Mouse (Mus musculus): ENCODE results near the gene Dst. TPM values are rescaled to one million over a fixed set of nuclear protein-coding genes. Genes with fewer than 3 reads are reported as not detected.
A peak's percentile ranks its signal among the peaks of the same experiment; 100 is the strongest.

The Dst gene
- polyA plus RNA-seq, 1 experiment from 2014 or later = 13.4 TPM

- H3K27ac ChIP-seq (ENCODE audit: low read length) = no peak overlapping the region
- H3K9me3 ChIP-seq (ENCODE audit: control insufficient read depth, low read length) = no peaks in the 10 kb centered on the region
- H3K4me1 ChIP-seq (replicated peaks; ENCODE audit: control insufficient read depth, insufficient read depth, low read length) = no peaks in the 10 kb centered on the region
- no peaks in the 10 kb centered on the region for H3K27me3 ChIP-seq (ENCODE audit: control insufficient read depth, insufficient read depth, low read depth, low read length)
- no peak for ATAC-seq (ENCODE audit: low read depth)
- H3K4me3 ChIP-seq (ENCODE audit: low read length) = no peak overlapping the region
- 70% methylated on average over 14 of the region's 14 CpGs for WGBS
- H3K4me2 ChIP-seq (ENCODE audit: low read depth, low read length) = no peak overlapping the region
- H3K9ac ChIP-seq (ENCODE audit: low read length) = no peak overlapping the region
- H3K36me3 ChIP-seq (ENCODE audit: control insufficient read depth, insufficient read depth, low read length) = no peaks in the 10 kb centered on the region
These were observed 281.3 kb downstream of the Dst start for GRCm38 (mm10) chr1:34189318-34189717.

GRCm38 (mm10) chr1:34189970-34190369 lies 281.9 kb downstream of the Dst start:
- Histone ChIP-seq H3K4me1 (replicated peaks; ENCODE audit: control insufficient read depth, insufficient read depth, low read length) (no peaks in the 10 kb centered on the region), H3K9ac (ENCODE audit: low read length) (no peak overlapping the region), H3K36me3 (ENCODE audit: control insufficient read depth, insufficient read depth, low read length) (no peaks in the 10 kb centered on the region), H3K27me3 (ENCODE audit: control insufficient read depth, insufficient read depth, low read depth, low read length) (no peaks in the 10 kb centered on the region), H3K27ac (ENCODE audit: low read length) (no peak overlapping the region), H3K4me2 (ENCODE audit: low read depth, low read length) (no peak overlapping the region), H3K4me3 (ENCODE audit: low read length) (no peak overlapping the region), H3K9me3 (ENCODE audit: control insufficient read depth, low read length) (no peaks in the 10 kb centered on the region)
- no peak for ATAC-seq (ENCODE audit: low read depth)
- WGBS = 59% methylated on average over 7 of the region's 7 CpGs

- H3K4me2 ChIP-seq (ENCODE audit: low read depth, low read length) = no peak overlapping the region
- H3K36me3 ChIP-seq (ENCODE audit: control insufficient read depth, insufficient read depth, low read length) = no peaks in the 10 kb centered on the region
- 80% methylated on average over 17 of the region's 17 CpGs for WGBS
- no peaks in the 10 kb centered on the region for H3K4me1 ChIP-seq (replicated peaks; ENCODE audit: control insufficient read depth, insufficient read depth, low read length)
- H3K4me3 ChIP-seq (ENCODE audit: low read length) = no peak overlapping the region
- ATAC-seq (ENCODE audit: low read depth) = no peak
- H3K9me3 ChIP-seq (ENCODE audit: control insufficient read depth, low read length) = no peaks in the 10 kb centered on the region
- no peak overlapping the region for H3K27ac ChIP-seq (ENCODE audit: low read length)
- H3K9ac ChIP-seq (ENCODE audit: low read length) = no peak overlapping the region
- H3K27me3 ChIP-seq (ENCODE audit: control insufficient read depth, insufficient read depth, low read depth, low read length) = no peaks in the 10 kb centered on the region
These were observed 284.1 kb downstream of the Dst start for GRCm38 (mm10) chr1:34192174-34192573.

- WGBS = 87% methylated on average over 18 of the region's 18 CpGs
- H3K9ac ChIP-seq (ENCODE audit: low read length) = no peak overlapping the region
- peaks cover 3% of the 10 kb centered on the region; the same call in 1 of the 2 replicates for H3K36me3 ChIP-seq (ENCODE audit: control insufficient read depth, insufficient read depth, low read length)
- no peak for ATAC-seq (ENCODE audit: low read depth)
- no peaks in the 10 kb centered on the region for H3K9me3 ChIP-seq (ENCODE audit: control insufficient read depth, low read length)
- no peak overlapping the region for H3K4me2 ChIP-seq (ENCODE audit: low read depth, low read length)
- no peaks in the 10 kb centered on the region for H3K27me3 ChIP-seq (ENCODE audit: control insufficient read depth, insufficient read depth, low read depth, low read length)
- H3K4me1 ChIP-seq (replicated peaks; ENCODE audit: control insufficient read depth, insufficient read depth, low read length) = no peaks in the 10 kb centered on the region
- no peak overlapping the region for H3K4me3 ChIP-seq (ENCODE audit: low read length)
- H3K27ac ChIP-seq (ENCODE audit: low read length) = no peak overlapping the region
These were observed 292.8 kb downstream of the Dst start for GRCm38 (mm10) chr1:34200791-34201190.

GRCm38 (mm10) chr1:34201483-34201882 lies 293.5 kb downstream of the Dst start:
- peaks cover 3% of the 10 kb centered on the region; the same call in 1 of the 2 replicates for H3K36me3 ChIP-seq (ENCODE audit: control insufficient read depth, insufficient read depth, low read length)
- WGBS = 35% methylated on average over 4 of the region's 4 CpGs
- H3K4me1 ChIP-seq (replicated peaks; ENCODE audit: control insufficient read depth, insufficient read depth, low read length) = no peaks in the 10 kb centered on the region
- H3K4me3 ChIP-seq (ENCODE audit: low read length) = no peak overlapping the region
- no peak for ATAC-seq (ENCODE audit: low read depth)
- no peak overlapping the region for H3K27ac ChIP-seq (ENCODE audit: low read length)
- H3K27me3 ChIP-seq (ENCODE audit: control insufficient read depth, insufficient read depth, low read depth, low read length) = no peaks in the 10 kb centered on the region
- no peaks in the 10 kb centered on the region for H3K9me3 ChIP-seq (ENCODE audit: control insufficient read depth, low read length)
- H3K4me2 ChIP-seq (ENCODE audit: low read depth, low read length) = no peak overlapping the region
- no peak overlapping the region for H3K9ac ChIP-seq (ENCODE audit: low read length)

- H3K9ac ChIP-seq (ENCODE audit: low read length) = no peak overlapping the region
- no peaks in the 10 kb centered on the region for H3K9me3 ChIP-seq (ENCODE audit: control insufficient read depth, low read length)
- H3K36me3 ChIP-seq (ENCODE audit: control insufficient read depth, insufficient read depth, low read length) = no peaks in the 10 kb centered on the region
These were observed 303.7 kb downstream of the Dst start for GRCm38 (mm10) chr1:34211704-34212103.

GRCm38 (mm10) chr1:34216456-34216855 lies 308.4 kb downstream of the Dst start:
- no peak overlapping the region for H3K4me2 ChIP-seq (ENCODE audit: low read depth, low read length)
- 66% methylated on average over 2 of the region's 2 CpGs for WGBS
- no peaks in the 10 kb centered on the region for H3K9me3 ChIP-seq (ENCODE audit: control insufficient read depth, low read length)
- no peaks in the 10 kb centered on the region for H3K4me1 ChIP-seq (replicated peaks; ENCODE audit: control insufficient read depth, insufficient read depth, low read length)
- no peak overlapping the region for H3K4me3 ChIP-seq (ENCODE audit: low read length)
- no peak overlapping the region for H3K9ac ChIP-seq (ENCODE audit: low read length)
- no peaks in the 10 kb centered on the region for H3K36me3 ChIP-seq (ENCODE audit: control insufficient read depth, insufficient read depth, low read length)
- ATAC-seq (ENCODE audit: low read depth) = no peak
- H3K27me3 ChIP-seq (ENCODE audit: control insufficient read depth, insufficient read depth, low read depth, low read length) = no peaks in the 10 kb centered on the region
- H3K27ac ChIP-seq (ENCODE audit: low read length) = no peak overlapping the region

More at GRCm38 (mm10) chr1:34211704-34212103, 303.7 kb downstream of the Dst start:
- H3K4me1 ChIP-seq (replicated peaks; ENCODE audit: control insufficient read depth, insufficient read depth, low read length) = no peaks in the 10 kb centered on the region
- no peak overlapping the region for H3K27ac ChIP-seq (ENCODE audit: low read length)
- no peaks in the 10 kb centered on the region for H3K27me3 ChIP-seq (ENCODE audit: control insufficient read depth, insufficient read depth, low read depth, low read length)
- no peak for ATAC-seq (ENCODE audit: low read depth)
- H3K4me3 ChIP-seq (ENCODE audit: low read length) = no peak overlapping the region
- 72% methylated on average over 3 of the region's 3 CpGs for WGBS
- H3K4me2 ChIP-seq (ENCODE audit: low read depth, low read length) = no peak overlapping the region

GRCm38 (mm10) chr1:34218323-34218722 lies 310.3 kb downstream of the Dst start:
- Histone ChIP-seq H3K27me3 (ENCODE audit: control insufficient read depth, insufficient read depth, low read depth, low read length) (no peaks in the 10 kb centered on the region), H3K9ac (ENCODE audit: low read length) (no peak overlapping the region), H3K4me2 (ENCODE audit: low read depth, low read length) (no peak overlapping the region), H3K36me3 (ENCODE audit: control insufficient read depth, insufficient read depth, low read length) (no peaks in the 10 kb centered on the region), H3K27ac (ENCODE audit: low read length) (no peak overlapping the region), H3K4me1 (replicated peaks; ENCODE audit: control insufficient read depth, insufficient read depth, low read length) (no peaks in the 10 kb centered on the region), H3K9me3 (ENCODE audit: control insufficient read depth, low read length) (no peaks in the 10 kb centered on the region), H3K4me3 (ENCODE audit: low read length) (no peak overlapping the region)
- 27% methylated on average over 6 of the region's 6 CpGs for WGBS
- peak; percentile 79 for ATAC-seq (ENCODE audit: low read depth)

GRCm38 (mm10) chr1:34218801-34219200 lies 310.8 kb downstream of the Dst start:
- Histone ChIP-seq H3K27ac (ENCODE audit: low read length) (no peak overlapping the region), H3K4me1 (replicated peaks; ENCODE audit: control insufficient read depth, insufficient read depth, low read length) (no peaks in the 10 kb centered on the region; the same call in 1 of the 2 replicates), H3K4me3 (ENCODE audit: low read length) (no peak overlapping the region), H3K27me3 (ENCODE audit: control insufficient read depth, insufficient read depth, low read depth, low read length) (no peaks in the 10 kb centered on the region), H3K4me2 (ENCODE audit: low read depth, low read length) (no peak overlapping the region), H3K9ac (ENCODE audit: low read length) (no peak overlapping the region), H3K9me3 (ENCODE audit: control insufficient read depth, low read length) (no peaks in the 10 kb centered on the region), H3K36me3 (ENCODE audit: control insufficient read depth, insufficient read depth, low read length) (no peaks in the 10 kb centered on the region)
- no peak for ATAC-seq (ENCODE audit: low read depth)
- 70% methylated on average over 9 of the region's 9 CpGs for WGBS

GRCm38 (mm10) chr1:34220094-34220601 lies 312.1 kb downstream of the Dst start:
- WGBS = 77% methylated on average over 11 of the region's 11 CpGs
- no peak for ATAC-seq (ENCODE audit: low read depth)
- H3K4me3 ChIP-seq (ENCODE audit: low read length) = no peak overlapping the region

More at GRCm38 (mm10) chr1:34220094-34220601, 312.1 kb downstream of the Dst start:
- Histone ChIP-seq H3K36me3 (ENCODE audit: control insufficient read depth, insufficient read depth, low read length) (no peaks in the 10 kb centered on the region), H3K4me1 (replicated peaks; ENCODE audit: control insufficient read depth, insufficient read depth, low read length) (no peaks in the 10 kb centered on the region; the same call in 1 of the 2 replicates), H3K4me2 (ENCODE audit: low read depth, low read length) (no peak overlapping the region), H3K27ac (ENCODE audit: low read length) (no peak overlapping the region), H3K27me3 (ENCODE audit: control insufficient read depth, insufficient read depth, low read depth, low read length) (no peaks in the 10 kb centered on the region), H3K9ac (ENCODE audit: low read length) (no peak overlapping the region), H3K9me3 (ENCODE audit: control insufficient read depth, low read length) (no peaks in the 10 kb centered on the region)
